Mouse (Mus musculus) limb, embryonic 14.5 days (tissue): ENCODE measurements at regions not wholly inside any gene's neighbourhood (a gene's known extent, or its start where the extent isn't known, plus 50 kb on each side); places are given as distances from the start of the nearest gene placed in this dataset.

ENCODE experiments used
- ATAC-seq: fragments of 200-750 bp; cut with Nextera tagmentation; 2 replicates; pipeline ENCODE4 v1.8.0; 2017; ENCODE audit warnings: low read depth, moderate number of reproducible peaks, moderate TSS enrichment; ENCODE audit not compliant: low FRiP score
- DNase-seq: peaks from one replicate; pipeline ENCODE4 v3.0.0-alpha.2; 2015; ENCODE audit warnings: low spot score
- H3K27ac ChIP-seq: fragments of 300-500 bp; sonication (generic); replicated peaks from 2 replicates; pipeline ENCODE4 v1.5.1; 2014; ENCODE audit warnings: low read depth, mild to moderate bottlenecking, low read length, moderate library complexity, mixed read lengths
- H3K27me3 ChIP-seq: fragments of 300-500 bp; sonication (generic); 2 replicates; pipeline ENCODE4 v1.6.1; 2014; ENCODE audit warnings: low read length, mixed read lengths; ENCODE audit not compliant: control insufficient read depth, insufficient read depth
- H3K36me3 ChIP-seq: fragments of 300-500 bp; sonication (generic); 2 replicates; pipeline ENCODE4 v1.6.1; 2014; ENCODE audit warnings: mild to moderate bottlenecking, low read length, moderate library complexity, mixed read lengths; ENCODE audit not compliant: control insufficient read depth, insufficient read depth
- H3K4me1 ChIP-seq: fragments of 300-500 bp; sonication (generic); 2 replicates; pipeline ENCODE4 v1.6.1; 2014; ENCODE audit warnings: antibody characterized with exemption, low read length, mixed read lengths; ENCODE audit not compliant: control insufficient read depth, insufficient read depth
- H3K4me2 ChIP-seq: fragments of 300-500 bp; sonication (generic); replicated peaks from 2 replicates; pipeline ENCODE4 v1.6.1; 2014; ENCODE audit warnings: low read depth, mild to moderate bottlenecking, low read length, moderate library complexity; ENCODE audit not compliant: severe bottlenecking
- H3K4me3 ChIP-seq: fragments of 300-500 bp; sonication (generic); replicated peaks from 2 replicates; pipeline ENCODE4 v1.5.1; 2014; ENCODE audit warnings: low read length
- H3K9ac ChIP-seq: fragments of 300-500 bp; sonication (generic); 2 replicates; pipeline ENCODE4 v1.6.1; 2014; ENCODE audit warnings: mild to moderate bottlenecking, low read depth, low read length, moderate library complexity; ENCODE audit not compliant: severe bottlenecking
- H3K9me3 ChIP-seq: fragments of 300-500 bp; sonication (generic); 2 replicates; pipeline ENCODE4 v1.6.1; 2016; ENCODE audit warnings: low read length; ENCODE audit not compliant: control insufficient read depth
- POLR2A ChIP-seq: fragments of 200-500 bp; IDR thresholded peaks from 2 replicates; pipeline ENCODE4 v1.8.0; 2012; ENCODE audit warnings: inconsistent platforms, mild to moderate bottlenecking, moderate library complexity, borderline replicate concordance; ENCODE audit not compliant: insufficient read depth, insufficient read length; ENCODE audit errors: extremely low read depth
- WGBS: fragments of 180-500 bp; shearing (Covaris S2); extraction: QIAGEN DNeasy Blood & Tissue Kit; methylation state at CpG from one replicate; pipeline ENCODE4 v1.1.7; 2014; 5-methylcytosine and 5-hydroxymethylcytosine counted together

DNA sequence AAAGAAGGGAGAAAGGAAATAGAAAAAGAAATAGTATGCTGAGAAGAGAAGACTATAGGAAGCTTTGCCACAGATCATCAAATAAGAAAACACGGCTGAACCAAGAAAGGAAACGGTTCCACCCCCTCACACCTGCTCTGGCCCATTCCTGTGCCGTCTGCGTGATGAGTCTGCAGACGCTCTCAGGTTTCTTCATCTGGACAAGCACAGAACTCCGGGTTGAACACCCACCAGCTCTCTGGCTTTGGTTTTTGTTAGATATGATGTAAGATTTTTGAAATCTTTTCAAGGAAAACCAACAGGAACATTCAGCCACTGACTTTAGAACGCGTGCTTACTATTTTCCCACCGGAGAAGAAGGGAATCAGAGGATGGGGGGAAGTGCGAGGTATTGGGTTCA, 895.9 kb downstream of the 5730522E02Rik start:
- WGBS: 45% methylated on average over 10 of the region's 10 CpGs
- H3K27me3 ChIP-seq: no peaks in the 10 kb centered on the region
- no peak overlapping the region for H3K4me3 ChIP-seq
- DNase-seq: no peak
- H3K36me3 ChIP-seq: no peaks in the 10 kb centered on the region
- no peak overlapping the region for H3K4me2 ChIP-seq
- TF ChIP-seq POLR2A: no peak
- ATAC-seq: no peak
- H3K9me3 ChIP-seq: no peaks in the 10 kb centered on the region
- no peak overlapping the region for H3K27ac ChIP-seq
- H3K4me1 ChIP-seq: peaks cover 8% of the 10 kb centered on the region
- H3K9ac ChIP-seq: no peak overlapping the region

DNA sequence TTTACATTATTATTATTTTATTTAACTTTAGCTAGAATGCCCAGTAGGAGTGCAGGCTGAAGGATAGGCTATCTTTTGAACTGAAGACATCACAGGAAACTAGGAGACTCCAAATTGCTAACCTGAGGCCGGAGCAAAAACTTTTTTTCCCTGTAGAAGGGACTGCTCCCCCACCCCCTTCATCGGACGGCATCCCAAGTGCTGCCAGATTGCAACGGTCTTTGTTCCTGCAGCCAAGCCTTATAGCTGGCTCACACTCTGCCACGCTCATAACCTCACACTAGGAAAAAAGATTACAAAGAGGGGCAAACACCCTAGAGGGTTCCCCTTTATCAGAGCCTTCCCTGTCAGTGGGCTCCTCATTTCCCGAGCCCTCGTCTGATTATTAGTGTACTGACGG, 896.7 kb downstream of the 5730522E02Rik start:
- no peak for TF ChIP-seq POLR2A
- ATAC-seq (no peak), DNase-seq (peak; percentile 37)
- Histone ChIP-seq H3K4me2 (peak overlapping the region; percentile 13; the same call in 1 of the 2 replicates), H3K4me3 (no peak overlapping the region), H3K9ac (no peak overlapping the region), H3K9me3 (no peaks in the 10 kb centered on the region), H3K27me3 (no peaks in the 10 kb centered on the region), H3K27ac (no peak overlapping the region), H3K36me3 (no peaks in the 10 kb centered on the region), H3K4me1 (peaks cover 8% of the 10 kb centered on the region)
- 12% methylated on average over 8 of the region's 8 CpGs for WGBS

DNA sequence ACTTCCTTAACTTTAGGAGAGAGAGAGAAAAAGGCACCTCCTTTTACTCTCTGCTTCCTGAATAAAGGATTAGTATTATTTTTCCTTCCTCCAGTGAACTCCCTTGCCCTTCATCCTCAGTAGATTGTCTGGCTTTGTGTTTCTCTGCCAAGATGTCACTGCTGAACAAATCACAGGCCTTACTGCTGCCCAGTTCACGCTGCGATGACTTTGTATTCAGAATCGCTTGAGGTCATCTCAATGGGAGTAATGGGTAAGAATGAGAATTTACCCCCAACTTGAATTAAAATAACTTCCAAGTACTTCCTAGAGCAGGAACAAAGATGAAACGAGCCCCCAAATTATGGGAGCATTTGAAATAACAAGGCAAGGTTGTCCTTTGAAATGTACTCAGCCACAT, 897.3 kb downstream of the 5730522E02Rik start:
- no peak overlapping the region for H3K9ac ChIP-seq
- ATAC-seq: no peak
- no peaks in the 10 kb centered on the region for H3K36me3 ChIP-seq
- no peak overlapping the region for H3K4me3 ChIP-seq
- H3K27ac ChIP-seq: no peak overlapping the region
- H3K4me1 ChIP-seq: peaks cover 8% of the 10 kb centered on the region
- DNase-seq: no peak
- WGBS: 62% methylated on average over 4 of the region's 4 CpGs
- H3K4me2 ChIP-seq: no peak overlapping the region
- no peaks in the 10 kb centered on the region for H3K9me3 ChIP-seq
- no peaks in the 10 kb centered on the region for H3K27me3 ChIP-seq
- no peak for TF ChIP-seq POLR2A

DNA sequence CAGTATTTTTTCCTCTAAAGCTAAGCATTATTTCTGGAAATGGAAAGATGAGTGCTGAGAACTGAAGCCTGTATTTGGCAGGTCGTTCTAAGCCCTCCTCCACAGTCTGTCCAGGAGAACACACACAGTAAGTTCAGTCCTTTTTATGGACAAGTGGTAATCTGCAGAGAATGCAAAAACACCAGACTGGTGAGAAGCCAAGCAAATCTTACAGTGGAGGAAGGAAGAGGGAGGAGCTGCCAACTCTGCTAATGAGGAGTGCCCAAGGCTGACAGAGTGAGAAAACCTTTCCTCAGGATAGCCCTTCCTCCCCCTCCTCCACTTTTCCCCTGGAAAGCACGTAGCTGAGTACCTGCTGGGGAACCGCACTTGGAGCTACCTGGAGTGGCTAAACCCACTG, 899.8 kb downstream of the 5730522E02Rik start:
- Histone ChIP-seq H3K4me2 (no peak overlapping the region), H3K4me3 (no peak overlapping the region), H3K27me3 (no peaks in the 10 kb centered on the region), H3K4me1 (peaks cover 8% of the 10 kb centered on the region), H3K27ac (no peak overlapping the region), H3K36me3 (no peaks in the 10 kb centered on the region), H3K9me3 (no peaks in the 10 kb centered on the region), H3K9ac (no peak overlapping the region)
- 26% methylated on average over 3 of the region's 3 CpGs for WGBS
- TF ChIP-seq POLR2A: no peak
- DNase-seq (no peak), ATAC-seq (no peak)

DNA sequence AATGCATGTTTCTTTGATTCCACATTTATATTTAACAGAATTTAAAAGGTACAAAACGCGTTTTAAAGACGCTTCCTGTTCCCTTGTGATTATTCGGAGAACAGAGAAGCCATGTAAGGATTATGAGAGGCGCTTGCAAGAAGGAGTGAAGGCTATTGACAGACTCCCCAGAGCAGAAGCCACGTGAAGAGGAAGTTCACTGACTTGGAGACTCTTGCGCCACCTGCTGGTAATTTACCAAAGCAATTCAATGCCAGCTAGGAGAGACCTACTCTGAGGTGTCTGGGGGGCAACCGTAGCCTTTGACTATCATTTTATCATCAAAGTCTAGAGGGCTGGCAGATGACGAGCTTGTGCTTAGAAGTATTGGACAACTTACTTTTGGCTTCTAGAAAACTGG, 909.4 kb downstream of the 5730522E02Rik start:
- Histone ChIP-seq H3K4me1 (no peaks in the 10 kb centered on the region), H3K36me3 (no peaks in the 10 kb centered on the region), H3K27ac (no peak overlapping the region), H3K27me3 (no peaks in the 10 kb centered on the region), H3K4me3 (no peak overlapping the region), H3K9ac (no peak overlapping the region), H3K4me2 (no peak overlapping the region; the same call in 1 of the 2 replicates), H3K9me3 (no peaks in the 10 kb centered on the region)
- WGBS: 22% methylated on average over 9 of the region's 9 CpGs
- no peak for TF ChIP-seq POLR2A
- peak; percentile 75 for DNase-seq
- ATAC-seq: no peak

DNA sequence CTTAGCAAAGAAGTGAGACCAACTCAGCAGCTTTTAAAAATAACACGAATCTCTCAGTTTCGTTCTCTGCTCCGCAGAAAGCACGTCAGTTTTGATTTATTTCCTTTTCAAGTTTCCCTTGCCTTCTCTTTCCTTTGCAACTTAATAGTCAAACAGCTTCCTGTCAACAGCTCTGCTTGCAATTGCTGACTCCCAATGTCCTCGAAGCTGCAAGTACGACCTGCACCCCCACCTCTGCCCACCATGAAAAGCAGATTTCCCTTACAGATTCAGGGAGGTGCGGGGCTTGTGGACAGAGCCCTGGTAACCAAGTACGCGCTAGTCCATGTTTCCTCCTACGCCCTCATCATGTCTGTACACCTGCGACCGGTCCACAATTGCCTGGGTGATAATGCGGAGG, 922.2 kb downstream of the 5730522E02Rik start:
- Histone ChIP-seq H3K9me3 (no peaks in the 10 kb centered on the region), H3K36me3 (no peaks in the 10 kb centered on the region), H3K4me2 (peak overlapping the region; percentile 28), H3K27me3 (no peaks in the 10 kb centered on the region), H3K4me3 (no peak overlapping the region; the same call in 1 of the 2 replicates), H3K27ac (no peak overlapping the region), H3K9ac (no peak overlapping the region), H3K4me1 (0 out of 2 replicates have a peak, but pooled peaks cover 4% of the 10 kb centered on the region)
- 44% methylated on average over 13 of the region's 13 CpGs for WGBS
- TF ChIP-seq POLR2A: no peak
- no peak for ATAC-seq
- DNase-seq: no peak
